ENCODE assay signal across 8 mouse cellular contexts in the genomic region with DNA sequence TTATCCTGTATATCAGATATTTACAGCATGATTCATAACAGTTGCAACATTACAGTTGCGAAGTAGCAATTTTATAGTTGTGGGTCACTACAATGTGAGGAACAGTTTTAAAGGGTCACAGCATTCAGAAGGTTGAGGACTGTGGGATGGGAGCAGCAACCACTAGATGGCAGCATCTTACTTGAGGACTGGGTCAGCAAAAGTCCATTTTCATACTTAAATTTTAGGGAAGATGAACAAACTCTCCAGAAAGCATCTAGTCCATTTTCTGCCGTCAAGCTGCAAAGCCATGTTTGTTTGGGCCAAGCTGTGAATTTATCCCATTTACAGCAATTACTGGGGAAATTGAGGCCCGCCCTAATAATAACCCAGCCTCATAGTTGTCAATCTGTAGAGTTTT. TPM values are rescaled to one million over a fixed set of nuclear protein-coding genes. Genes with fewer than 3 reads are reported as not detected.
A peak's percentile ranks its signal among the peaks of the same experiment; 100 is the strongest.
DNase-seq lines count a peak whose midpoint lies in the region; ATAC-seq and TF ChIP-seq lines count a peak whose summit lies in the region.
"Had no signal": no experiment of that assay in that cellular context is flagged by ENCODE, and none has a peak within 500 bp of the region (broad histone marks: within the 10 kb centered on the region; RNA-seq: fewer than 3 reads in every experiment).

No protein-coding gene starts in this region.

- DNase-seq in liver, adult 2 months (ENCODE audit: extremely low read depth, low read depth, low spot score), result peak; percentile 21
- DNase-seq in liver, embryonic 11.5 days (ENCODE audit: low spot score), result no peak
- peak; percentile 22 for DNase-seq in MN1 (ENCODE audit: low spot score)
- peak; percentile 24 for DNase-seq in c-Kit-positive CD71-negative TER-119-negative erythroid progenitor cells, embryonic 14.5 days (ENCODE audit: low read depth)
- peak; percentile 27 for DNase-seq in gastrocnemius, postnatal 14 days
- peak; percentile 41 to 51 for DNase-seq in layer of hippocampus, postnatal 14 days (ENCODE audit: low spot score in 2 of 2)
- peak; percentile 73 for DNase-seq in retina, embryonic 14.5 days (ENCODE audit: low spot score)

- no peaks in the 10 kb centered on the region for H3K36me3 ChIP-seq in liver, adult 2 months (ENCODE audit: control insufficient read depth, insufficient read depth, low read length)
- H3K36me3 ChIP-seq in liver, embryonic 11.5 days (ENCODE audit: control insufficient read depth, insufficient read depth, low read length), result no peaks in the 10 kb centered on the region

- H3K9me3 ChIP-seq in liver, embryonic 11.5 days (ENCODE audit: control insufficient read depth, low read length), result no peaks in the 10 kb centered on the region
- H3K9me3 ChIP-seq: heart, embryonic 13.5 days had no signal

- no peak overlapping the region for H3K9ac ChIP-seq in liver, adult 2 months (ENCODE audit: low read depth, low read length)
- no peak overlapping the region for H3K9ac ChIP-seq in liver, embryonic 11.5 days (ENCODE audit: low read depth, low read length)
- H3K9ac ChIP-seq: heart, embryonic 13.5 days had no signal

- no peak for TF ChIP-seq POLR2A in liver, adult 2 months (IDR thresholded peaks at IDR 0.05; ENCODE audit: extremely low read depth, insufficient read depth, low read length)

- no peaks in the 10 kb centered on the region for H3K79me2 ChIP-seq in liver, adult 2 months (ENCODE audit: control insufficient read depth, insufficient read depth, low read length)

- peak; percentile 53; the same call in 1 of the 2 replicates for TF ChIP-seq CTCF in liver, adult 2 months (IDR thresholded peaks at IDR 0.05; ENCODE audit: low read depth, low read length)

- intact Hi-C loops in gastrocnemius, postnatal 14 days (cut with DNase I; ENCODE audit: low total_unique reads), result no loop called here

- no peaks in the 10 kb centered on the region for H3K27me3 ChIP-seq in liver, adult 2 months (ENCODE audit: control insufficient read depth, insufficient read depth, low read length)
- no peaks in the 10 kb centered on the region for H3K27me3 ChIP-seq in liver, embryonic 11.5 days (replicated peaks; ENCODE audit: control insufficient read depth, insufficient read depth, low read length)
- H3K27me3 ChIP-seq: heart, embryonic 13.5 days had no signal

- H3K27ac ChIP-seq in liver, adult 2 months (replicated peaks; ENCODE audit: insufficient read depth, low read depth, low read length), result no peak overlapping the region
- no peak overlapping the region for H3K27ac ChIP-seq in liver, embryonic 11.5 days (ENCODE audit: low read depth, low read length)
- H3K27ac ChIP-seq: heart, embryonic 13.5 days had no signal

- no peaks in the 10 kb centered on the region for H3K4me1 ChIP-seq in liver, adult 2 months (ENCODE audit: control insufficient read depth, insufficient read depth, low read length)
- H3K4me1 ChIP-seq in liver, embryonic 11.5 days (replicated peaks; ENCODE audit: control insufficient read depth, insufficient read depth, low read length), result no peaks in the 10 kb centered on the region
- H3K4me1 ChIP-seq: heart, embryonic 13.5 days had no signal

- WGBS in liver, adult 2 months, result 50% methylated on average over 3 of the region's 3 CpGs
- 54% methylated on average over 3 of the region's 3 CpGs for WGBS in liver, embryonic 11.5 days

- H3K4me2 ChIP-seq in liver, embryonic 11.5 days, result no peak overlapping the region
- H3K4me2 ChIP-seq: heart, embryonic 13.5 days had no signal

- H3K4me3 ChIP-seq in liver, adult 2 months (ENCODE audit: insufficient read depth, low read depth, low read length), result no peak overlapping the region
- H3K4me3 ChIP-seq in liver, embryonic 11.5 days (ENCODE audit: low read depth, low read length), result no peak overlapping the region
- H3K4me3 ChIP-seq: heart, embryonic 13.5 days had no signal

- no peak for ATAC-seq in liver, embryonic 11.5 days (replicated peaks; ENCODE audit: low FRiP score)

RNA-seq across cellular contexts. Expression of a gene that starts 55.9 kb away (rescaled TPM):
- total RNA-seq in liver, adult 2 months (2014; rRNA removed), result 7.5 and 9.4 TPM in 2 replicates
- 3.3 and 3.5 TPM in 2 replicates for polyA plus RNA-seq in liver, adult 2 months (2012; rRNA removed)
- polyA plus RNA-seq in liver, embryonic 11.5 days (2014; fragmentation: Nextera tagmentation; extraction: Ambion mirVana), result 14.8 and 16.1 TPM in 2 replicates
- total RNA-seq in gastrocnemius, postnatal 14 days (2021), result 1 to 10 TPM; 3.8 to 5.7 TPM
- 10 to 100 TPM; 37.0 to 40.1 TPM for total RNA-seq in layer of hippocampus, postnatal 14 days (2021)

RNA-seq across cellular contexts. Expression of a gene that starts 58.6 kb away (rescaled TPM):
- 0.09 and 0.13 TPM in 2 replicates for total RNA-seq in liver, adult 2 months (2014; rRNA removed)
- polyA plus RNA-seq in liver, adult 2 months (2012; rRNA removed), result 0.02 and 0.07 TPM in 2 replicates
- polyA plus RNA-seq in liver, embryonic 11.5 days (2014; fragmentation: Nextera tagmentation; extraction: Ambion mirVana), result 1.8 TPM in 2 replicates
- under 1 TPM; 0.42 to 0.94 TPM for total RNA-seq in gastrocnemius, postnatal 14 days (2021)
- 1 to 10 TPM; 1.3 to 1.6 TPM for total RNA-seq in layer of hippocampus, postnatal 14 days (2021)
